Mouse (Mus musculus) granulocyte monocyte progenitor cell, adult 5-6 weeks (primary cell): Measurements from ENCODE around the gene Scn4a. TPM values are rescaled to one million over a fixed set of nuclear protein-coding genes. Genes with fewer than 3 reads are reported as not detected.

Source experiments
- ATAC-seq: replicated peaks from 2 replicates; pipeline ENCODE4 v1.8.0; 2016; ENCODE audit warnings: mild to moderate bottlenecking, moderate TSS enrichment, inconsistent platforms; ENCODE audit not compliant: poor library complexity, severe bottlenecking
- total RNA-seq, 2 experiments: library from RNA; stranded (forward) in 1 of 2; stranded (reverse) in 1 of 2; fragments of 200-712, 200-1000 nt in 1 of 2; fragments of >200 nt in 1 of 2; fragmentation: Nextera tagmentation in 1 of 2; gene quantifications; 2 replicates each; pipeline ENCODE4 v1.2.3; 2014 to 2017

The Scn4a gene
- total RNA-seq, 2 experiments from 2014 or later, result not detected

GRCm38 (mm10) chr11:106276454-106276853, 76.6 kb downstream of the Scn4a start, which contains the start of gene Tcam1:
Gene Tcam1 (plus strand): TSS chr11:106276672.
- peak; percentile 70 for ATAC-seq

DNA sequence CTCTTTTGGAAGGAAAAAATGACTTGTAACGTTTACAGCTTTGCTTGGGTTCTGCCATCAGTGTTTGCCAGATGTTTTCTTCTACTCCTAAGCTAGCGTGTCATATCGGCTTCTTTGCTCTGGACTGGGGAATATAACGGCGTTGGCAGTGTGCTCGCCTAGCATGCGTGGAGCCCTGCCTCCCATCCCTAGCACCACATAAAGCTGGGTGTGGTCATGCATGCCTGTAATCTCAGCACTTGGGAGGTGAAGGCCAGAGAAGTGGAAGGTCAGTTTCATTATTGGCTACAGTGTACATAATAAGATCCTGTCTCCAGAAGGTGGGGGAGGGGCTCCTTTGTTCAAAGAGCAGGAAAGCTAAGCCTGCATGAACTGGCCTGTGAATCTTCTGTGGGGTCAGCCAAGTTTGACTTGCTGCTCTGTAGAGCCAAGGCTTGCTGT, 78.1 kb downstream of the Scn4a start:
- no peak for ATAC-seq

- ATAC-seq, result no peak
Observed at GRCm38 (mm10) chr11:106274374-106274773, 78.7 kb downstream of the Scn4a start.

- no peak for ATAC-seq
Observed at GRCm38 (mm10) chr11:106273811-106274210, 79.3 kb downstream of the Scn4a start.

GRCm38 (mm10) chr11:106273311-106273684, 79.8 kb downstream of the Scn4a start:
- ATAC-seq, result no peak

GRCm38 (mm10) chr11:106272644-106273310, 80.3 kb downstream of the Scn4a start, which contains the start of gene Smarcd2:
Gene Smarcd2 (minus strand): TSS chr11:106272972.
- peak; percentile 81 for ATAC-seq

GRCm38 (mm10) chr11:106271794-106272643, 81.1 kb downstream of the Scn4a start:
- ATAC-seq, result 0 out of 2 replicates have a peak, but pooled peaks have one; percentile 1

DNA sequence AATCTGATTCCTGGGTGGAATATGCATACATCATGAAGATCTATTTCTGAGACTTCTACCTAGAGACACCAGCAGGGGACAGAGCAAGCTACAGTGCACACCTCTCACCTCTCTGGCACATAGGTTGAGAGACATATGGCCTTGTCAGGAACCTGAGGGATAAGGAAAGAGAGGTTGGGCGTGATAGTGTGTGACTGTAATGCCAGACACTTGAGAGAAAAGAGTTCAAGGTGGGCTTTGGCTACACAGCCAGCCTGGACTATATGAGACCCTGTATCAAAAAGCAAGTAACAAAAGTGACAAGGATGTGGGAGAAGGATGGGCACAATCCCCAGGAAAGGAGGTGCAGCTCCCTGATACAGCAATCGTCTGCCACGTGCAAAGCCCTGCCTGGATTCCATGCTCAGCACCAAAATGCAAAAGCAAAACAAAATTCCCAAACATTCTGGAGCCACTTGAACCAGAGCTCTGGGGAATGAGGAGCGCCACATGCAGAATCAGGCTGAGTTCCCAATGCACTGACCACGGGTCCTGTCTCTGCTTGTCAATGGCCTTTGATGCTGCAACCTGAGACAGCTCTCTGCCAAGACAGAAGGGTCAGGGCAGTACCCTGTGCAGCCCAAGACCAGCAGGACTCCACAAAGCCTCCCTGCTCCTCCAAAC, 81.8 kb downstream of the Scn4a start:
- ATAC-seq, result no peak

- no peak for ATAC-seq
Observed at GRCm38 (mm10) chr11:106269060-106269431, 84.0 kb downstream of the Scn4a start.

Other genes starting within 250 kb of the Scn4a start
- not detected in 2 replicates for gene Gm10840, start 192.4 kb downstream of the Scn4a start, total RNA-seq (2014; fragmentation: Nextera tagmentation)
- gene Gm10840, start 192.4 kb downstream of the Scn4a start, total RNA-seq (2017), result not detected in 2 replicates
- gene Limd2, start 192.4 kb downstream of the Scn4a start, total RNA-seq (2014; fragmentation: Nextera tagmentation), result 196 and 197 TPM in 2 replicates
- 38.1 and 43.1 TPM in 2 replicates for gene Limd2, start 192.4 kb downstream of the Scn4a start, total RNA-seq (2017)
- gene Strada, start 151.1 kb downstream of the Scn4a start, total RNA-seq (2014; fragmentation: Nextera tagmentation), result 40.5 and 42.3 TPM in 2 replicates
- gene Strada, start 151.1 kb downstream of the Scn4a start, total RNA-seq (2017), result 22.2 TPM in 2 replicates
- gene Ccdc47, start 136.9 kb downstream of the Scn4a start, total RNA-seq (2014; fragmentation: Nextera tagmentation), result 30.2 and 56.2 TPM in 2 replicates
- 175 and 181 TPM in 2 replicates for gene Ccdc47, start 136.9 kb downstream of the Scn4a start, total RNA-seq (2017)
- gene Ddx42, start 136.4 kb downstream of the Scn4a start, total RNA-seq (2014; fragmentation: Nextera tagmentation), result 51.1 and 55.5 TPM in 2 replicates
- gene Ddx42, start 136.4 kb downstream of the Scn4a start, total RNA-seq (2017), result 86.8 and 87.9 TPM in 2 replicates
- 60.5 and 82.1 TPM in 2 replicates for gene Ftsj3, start 97.2 kb downstream of the Scn4a start, total RNA-seq (2014; fragmentation: Nextera tagmentation)
- gene Ftsj3, start 97.2 kb downstream of the Scn4a start, total RNA-seq (2017), result 157 and 194 TPM in 2 replicates
- 106 and 108 TPM in 2 replicates for gene Psmc5, start 97.1 kb downstream of the Scn4a start, total RNA-seq (2014; fragmentation: Nextera tagmentation)
- 108 and 116 TPM in 2 replicates for gene Psmc5, start 97.1 kb downstream of the Scn4a start, total RNA-seq (2017)
- gene Smarcd2, start 80.3 kb downstream of the Scn4a start, total RNA-seq (2014; fragmentation: Nextera tagmentation), result 76.4 and 91.7 TPM in 2 replicates
- gene Smarcd2, start 80.3 kb downstream of the Scn4a start, total RNA-seq (2017), result 200 and 221 TPM in 2 replicates
- gene Tcam1, start 76.6 kb downstream of the Scn4a start, total RNA-seq (2014; fragmentation: Nextera tagmentation), result 1.0 and 2.1 TPM in 2 replicates
- 1.4 and 1.9 TPM in 2 replicates for gene Tcam1, start 76.6 kb downstream of the Scn4a start, total RNA-seq (2017)
- not detected in 2 replicates for gene Gh, start 51.4 kb downstream of the Scn4a start, total RNA-seq (2014; fragmentation: Nextera tagmentation)
- gene Gh, start 51.4 kb downstream of the Scn4a start, total RNA-seq (2017), result not detected in 2 replicates
- 52.9 and 54.1 TPM in 2 replicates for gene Cd79b, start 38.5 kb downstream of the Scn4a start, total RNA-seq (2014; fragmentation: Nextera tagmentation)
- gene Cd79b, start 38.5 kb downstream of the Scn4a start, total RNA-seq (2017), result 23.8 and 31.5 TPM in 2 replicates
- gene Prr29, start 12.2 kb upstream of the Scn4a start, total RNA-seq (2014; fragmentation: Nextera tagmentation), result not detected in 2 replicates
- not detected in 2 replicates for gene Prr29, start 12.2 kb upstream of the Scn4a start, total RNA-seq (2017)
- gene Icam2, start 34.8 kb upstream of the Scn4a start, total RNA-seq (2014; fragmentation: Nextera tagmentation), result 58.3 and 65.0 TPM in 2 replicates
- 79.6 and 108 TPM in 2 replicates for gene Icam2, start 34.8 kb upstream of the Scn4a start, total RNA-seq (2017)
- gene Ern1, start 134.6 kb upstream of the Scn4a start, total RNA-seq (2014; fragmentation: Nextera tagmentation), result 81.3 and 84.3 TPM in 2 replicates
- 63.3 and 67.0 TPM in 2 replicates for gene Ern1, start 134.6 kb upstream of the Scn4a start, total RNA-seq (2017)